In the genomic region with DNA sequence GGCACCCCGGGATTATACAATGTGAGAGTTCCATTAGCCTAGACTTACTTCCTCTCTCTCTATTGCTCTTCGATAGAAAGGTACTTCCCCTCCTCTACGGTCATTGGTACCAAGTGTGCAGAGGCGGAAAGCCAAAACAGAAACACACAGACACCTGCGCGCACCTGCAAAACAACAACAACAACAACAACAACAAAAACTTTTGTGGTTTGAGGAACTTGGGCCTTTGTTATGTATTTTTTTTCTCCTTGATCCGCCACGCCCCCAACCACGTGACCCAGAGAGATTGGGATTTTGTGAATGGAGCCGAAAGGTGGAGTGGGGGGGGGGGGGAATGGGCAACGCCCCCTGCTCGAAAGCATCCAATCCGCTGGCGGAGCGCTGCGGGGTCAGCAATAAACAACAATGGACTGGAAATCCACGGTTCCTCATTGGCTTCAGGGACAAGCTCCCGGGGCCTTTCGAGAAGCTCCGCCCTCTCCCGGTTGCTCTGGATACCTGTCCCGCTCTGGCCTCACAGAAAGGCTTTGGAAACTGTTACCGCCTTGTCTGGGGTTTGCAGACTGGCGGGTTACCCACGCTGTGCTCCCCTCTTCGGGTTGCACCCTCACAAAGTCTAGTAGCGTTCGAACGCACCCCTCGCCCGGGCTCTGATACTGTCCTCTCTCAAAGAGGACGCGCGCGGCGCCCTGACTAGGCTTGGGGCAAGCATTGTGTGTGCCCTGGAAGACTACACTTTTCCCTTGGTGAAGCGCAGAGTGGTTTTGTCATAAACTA, we compare ENCODE assay signal across 8 mouse cellular contexts. TPM values are rescaled to one million over a fixed set of nuclear protein-coding genes. Genes with fewer than 3 reads are reported as not detected.
DNase-seq lines count a peak whose midpoint lies in the region; ATAC-seq lines count a peak whose summit lies in the region.

No protein-coding gene starts in this region.

- H3K27ac ChIP-seq in brown adipose tissue, adult 24 weeks (replicated peaks; ENCODE audit: low read depth, low read length): peak overlapping the region; percentile 46
- H3K27ac ChIP-seq in forebrain, embryonic 11.5 days (ENCODE audit: low read depth, low read length): peak overlapping the region; percentile 87
- H3K27ac ChIP-seq in heart, embryonic 15.5 days: peak overlapping the region; percentile 96
- peak overlapping the region; percentile 49; the same call in 1 of the 2 replicates for H3K27ac ChIP-seq in liver, embryonic 12.5 days
- peak overlapping the region; percentile 95 for H3K27ac ChIP-seq in stomach, embryonic 15.5 days

- H3K4me2 ChIP-seq in forebrain, embryonic 11.5 days (ENCODE audit: low read depth, low read length, severe bottlenecking): peak overlapping the region; percentile 71
- peak overlapping the region; percentile 95 for H3K4me2 ChIP-seq in heart, embryonic 15.5 days
- H3K4me2 ChIP-seq in liver, embryonic 12.5 days: peak overlapping the region; percentile 76
- peak overlapping the region; percentile 97 for H3K4me2 ChIP-seq in stomach, embryonic 15.5 days

- no peaks in the 10 kb centered on the region for H3K9me3 ChIP-seq in forebrain, embryonic 11.5 days (ENCODE audit: control insufficient read depth, low read length)
- no peaks in the 10 kb centered on the region for H3K9me3 ChIP-seq in heart, embryonic 15.5 days (replicated peaks)
- no peaks in the 10 kb centered on the region for H3K9me3 ChIP-seq in liver, embryonic 12.5 days (replicated peaks)
- H3K9me3 ChIP-seq in stomach, embryonic 15.5 days: no peaks in the 10 kb centered on the region

- 0 out of 2 replicates have a peak, but pooled peaks cover 2% of the 10 kb centered on the region for H3K4me1 ChIP-seq in brown adipose tissue, adult 24 weeks (ENCODE audit: control insufficient read depth, insufficient read depth, insufficient read length, low read length)
- no peaks in the 10 kb centered on the region for H3K4me1 ChIP-seq in forebrain, embryonic 11.5 days (replicated peaks; ENCODE audit: control insufficient read depth, insufficient read depth, low read length)
- H3K4me1 ChIP-seq in heart, embryonic 15.5 days (replicated peaks): peaks cover 6% of the 10 kb centered on the region
- H3K4me1 ChIP-seq in liver, embryonic 12.5 days: 0 out of 2 replicates have a peak, but pooled peaks cover 9% of the 10 kb centered on the region
- no peaks in the 10 kb centered on the region for H3K4me1 ChIP-seq in stomach, embryonic 15.5 days

- no peaks in the 10 kb centered on the region for H3K27me3 ChIP-seq in forebrain, embryonic 11.5 days (ENCODE audit: control insufficient read depth, insufficient read depth, low read length)
- H3K27me3 ChIP-seq in heart, embryonic 15.5 days: no peaks in the 10 kb centered on the region
- no peaks in the 10 kb centered on the region for H3K27me3 ChIP-seq in liver, embryonic 12.5 days (replicated peaks)
- H3K27me3 ChIP-seq in stomach, embryonic 15.5 days (replicated peaks): no peaks in the 10 kb centered on the region

- DNase-seq in forebrain, embryonic 11.5 days (ENCODE audit: low spot score): peak; percentile 94
- peak; percentile 92 for DNase-seq in kidney, postnatal 10 days
- peak; percentile 53 for DNase-seq in naive thymus-derived CD4-positive, alpha-beta T cell, adult 2 months (ENCODE audit: low read depth)

- H3K36me3 ChIP-seq in forebrain, embryonic 11.5 days (ENCODE audit: control insufficient read depth, insufficient read depth, low read length): no peaks in the 10 kb centered on the region
- H3K36me3 ChIP-seq in heart, embryonic 15.5 days: no peaks in the 10 kb centered on the region
- H3K36me3 ChIP-seq in liver, embryonic 12.5 days: no peaks in the 10 kb centered on the region
- H3K36me3 ChIP-seq in stomach, embryonic 15.5 days: no peaks in the 10 kb centered on the region

- ATAC-seq in CD4-positive, CD25-positive, alpha-beta regulatory T cell, adult 4 months: peak; percentile 82
- peak; percentile 95 for ATAC-seq in forebrain, embryonic 11.5 days (replicated peaks; ENCODE audit: low FRiP score)
- ATAC-seq in heart, embryonic 15.5 days (replicated peaks; ENCODE audit: insufficient number of reproducible peaks, insufficient read depth, low FRiP score, low read depth): peak; percentile 91
- ATAC-seq in liver, embryonic 12.5 days: peak; percentile 88
- ATAC-seq in stomach, embryonic 15.5 days (ENCODE audit: insufficient read depth, low FRiP score, low read depth): peak; percentile 96

- H3K4me3 ChIP-seq in brown adipose tissue, adult 24 weeks (ENCODE audit: insufficient read depth, low read depth, low read length): peak overlapping the region; percentile 89
- H3K4me3 ChIP-seq in forebrain, embryonic 11.5 days (ENCODE audit: low read depth, low read length): peak overlapping the region; percentile 50
- peak overlapping the region; percentile 81 for H3K4me3 ChIP-seq in heart, embryonic 15.5 days
- peak overlapping the region; percentile 54 for H3K4me3 ChIP-seq in liver, embryonic 12.5 days
- peak overlapping the region; percentile 60 for H3K4me3 ChIP-seq in stomach, embryonic 15.5 days (replicated peaks)

- under 1% methylated on average over 37 of the region's 37 CpGs for WGBS in forebrain, embryonic 11.5 days
- WGBS in heart, embryonic 15.5 days: under 1% methylated on average over 37 of the region's 37 CpGs
- whole genome bisulfite sequencing in liver, embryonic 12.5 days (ENCODE audit: insufficient replicate concordance): 1% methylated on average over 36 of the region's 37 CpGs
- under 1% methylated on average over 36 of the region's 37 CpGs for whole genome bisulfite sequencing in stomach, embryonic 15.5 days

- peak overlapping the region; percentile 57 for H3K9ac ChIP-seq in forebrain, embryonic 11.5 days (ENCODE audit: low read length)
- H3K9ac ChIP-seq in heart, embryonic 15.5 days: peak overlapping the region; percentile 68
- peak overlapping the region; percentile 29; the same call in 1 of the 2 replicates for H3K9ac ChIP-seq in liver, embryonic 12.5 days
- H3K9ac ChIP-seq in stomach, embryonic 15.5 days: peak overlapping the region; percentile 34; the same call in 1 of the 2 replicates

RNA-seq across cellular contexts. Expression of gene Etv1, which starts 0.7 kb away (rescaled TPM):
- polyA plus RNA-seq in CD4-positive, CD25-positive, alpha-beta regulatory T cell, adult 4 months (2017; shearing (Covaris generic)): under 1 TPM; 0.58 to 0.61 TPM
- 1.0 and 2.0 TPM in 2 replicates for polyA plus RNA-seq in brown adipose tissue, adult 24 weeks (2012; ENCODE audit: insufficient read depth, insufficient read length, missing spikeins)
- 25.7 and 28.0 TPM in 2 replicates for polyA plus RNA-seq in forebrain, embryonic 11.5 days (2014; fragmentation: Nextera tagmentation; extraction: Ambion mirVana)
- polyA plus RNA-seq in heart, embryonic 15.5 days (2015; fragmentation: Nextera tagmentation; extraction: Ambion mirVana): 29.6 and 33.5 TPM in 2 replicates
- 1.1 and 1.2 TPM in 2 replicates for polyA plus RNA-seq in liver, embryonic 12.5 days (2016; fragmentation: Nextera tagmentation; extraction: Ambion mirVana)
- polyA plus RNA-seq in stomach, embryonic 15.5 days (2015; fragmentation: Nextera tagmentation; extraction: Ambion mirVana): 35.8 and 41.8 TPM in 2 replicates

Comparison
In these comparisons a context has a peak if more than half of its experiments do, and no peak if none do; other contexts are left out.
1. Peak in every context shown above with its lines: DNase-seq, ATAC-seq, H3K4me3 ChIP-seq and H3K27ac ChIP-seq.
2. H3K27ac ChIP-seq: peak in every context shown above with its lines; median percentile 96 in heart, embryonic 15.5 days; 95 in stomach, embryonic 15.5 days; 87 in forebrain, embryonic 11.5 days; 49 in liver, embryonic 12.5 days; 46 in brown adipose tissue, adult 24 weeks.